Mouse (Mus musculus): ENCODE measurements around the gene Olig3.

GRCm38 (mm10) chr10:19369143-19369542 lies 12.8 kb downstream of the Olig3 start:
- TF ChIP-seq CTCF (conservative IDR thresholded peaks at IDR 0.05 in 1 of 2, IDR thresholded peaks at IDR 0.05 in 1 of 2; ENCODE audit: low read depth in 2 of 2, low read length in 2 of 2) (no peak), USF1 (IDR thresholded peaks at IDR 0.05; ENCODE audit: low read depth, low read length) (no peak), CHD2 (IDR thresholded peaks at IDR 0.05; ENCODE audit: low read length) (no peak), E2F4 (IDR thresholded peaks at IDR 0.05; ENCODE audit: insufficient replicate concordance, low read depth, low read length) (no peak), JUN (IDR thresholded peaks at IDR 0.05; ENCODE audit: insufficient read depth, low read depth, low read length) (no peak), POLR2A (IDR thresholded peaks at IDR 0.05; ENCODE audit: low read depth, low read length) (no peak), EP300 (IDR thresholded peaks at IDR 0.05; ENCODE audit: low read length) (no peak), ZMIZ1 (IDR thresholded peaks at IDR 0.05; ENCODE audit: low read depth, low read length) (no peak), KAT2A (IDR thresholded peaks at IDR 0.05; ENCODE audit: insufficient replicate concordance, low read length) (no peak), USF2 (conservative IDR thresholded peaks at IDR 0.05; ENCODE audit: low read depth, low read length) (no peak), MEF2A (IDR thresholded peaks at IDR 0.05; ENCODE audit: borderline replicate concordance, low read depth, low read length) (no peak), SIN3A (IDR thresholded peaks at IDR 0.05; ENCODE audit: low read length) (no peak), PAX5 (IDR thresholded peaks at IDR 0.05; ENCODE audit: low read length) (no peak)
